Mouse (Mus musculus) frontal cortex, adult 2 months (tissue): Measurements from ENCODE around the gene Trak1. TPM values are rescaled to one million over a fixed set of nuclear protein-coding genes. Genes with fewer than 3 reads are reported as not detected.
"Not testable (repeated sequence)": the region's sequence is repeated elsewhere in the genome, so short reads cannot be mapped to it uniquely, and the experiment has no call there.

ENCODE experiments used
- DNase-seq, 2 experiments: peaks; one replicate each; pipeline ENCODE4 v3.0.0; 2022; ENCODE audit warnings: low spot score in 1 of 2; ENCODE audit errors: extremely low spot score in 1 of 2
- polyA plus RNA-seq: library from polyadenylated mRNA; depleted of rRNA; stranded (reverse); fragments of >200 nt; gene quantifications from 2 replicates; pipeline ENCODE4 v1.2.3, GENCODE M21; 2012

The Trak1 gene
- polyA plus RNA-seq, 1 experiment: 139 TPM

GRCm38 (mm10) chr9:121316621-121317405 is 19.5 kb downstream of the Trak1 start:
- DNase-seq: no peak

DNA sequence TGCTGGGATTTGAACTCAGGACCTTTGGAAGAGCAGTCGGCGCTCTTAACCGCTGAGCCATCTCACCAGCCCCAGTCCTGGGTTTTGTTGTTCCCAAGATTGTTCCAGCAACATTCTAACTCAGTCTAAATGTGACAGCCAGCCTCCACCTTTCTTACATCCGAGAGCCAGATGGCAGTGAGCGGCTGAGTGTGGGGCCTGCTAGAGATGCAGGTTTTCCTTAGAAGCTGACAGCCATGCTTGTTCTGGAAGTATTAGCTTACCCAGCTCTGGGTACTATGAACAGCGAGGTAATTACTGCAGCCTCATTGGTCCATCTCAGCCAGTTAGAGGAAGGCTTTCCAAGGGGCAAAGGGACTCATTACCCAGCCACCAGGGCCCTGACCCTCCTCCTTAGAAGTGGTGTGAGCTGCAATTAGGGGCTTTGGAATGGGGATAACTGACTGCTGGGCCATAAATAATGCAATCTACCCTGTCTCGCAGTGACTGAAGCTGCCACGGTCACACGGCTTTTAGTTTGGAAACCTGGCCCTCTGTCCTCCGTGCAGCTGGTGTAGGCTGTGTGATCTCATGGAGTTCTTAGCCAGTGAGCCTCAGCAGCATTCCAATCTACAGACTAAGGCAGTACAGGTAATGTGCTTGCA is 22.1 kb downstream of the Trak1 start:
- peak; percentile 53 to 73 for DNase-seq

GRCm38 (mm10) chr9:121320433-121320832 is 23.1 kb downstream of the Trak1 start:
- no peak for DNase-seq

DNA sequence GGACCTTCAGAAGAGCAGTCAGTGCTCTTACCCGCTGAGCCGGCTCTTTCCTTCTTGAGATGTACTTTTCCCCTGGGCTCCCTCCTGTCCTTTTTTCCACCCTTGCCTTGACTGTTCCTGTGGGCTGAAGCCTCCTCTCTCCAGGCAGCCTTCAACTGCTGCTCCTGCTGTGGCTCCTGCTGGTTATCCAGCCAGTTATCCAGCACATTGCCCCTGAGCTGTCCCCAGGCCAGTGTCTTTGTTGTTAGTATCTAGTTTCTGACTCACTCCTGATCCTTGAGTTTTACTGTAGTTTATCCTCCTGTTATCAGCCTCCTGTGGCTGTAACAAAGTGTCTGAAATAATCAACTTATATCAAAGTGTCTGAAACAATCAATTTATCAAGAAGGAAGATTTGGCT is 23.8 kb downstream of the Trak1 start:
- DNase-seq: no peak

GRCm38 (mm10) chr9:121322034-121322433 is 24.7 kb downstream of the Trak1 start:
- no peak for DNase-seq

- not testable (repeated sequence) for DNase-seq
Measured at GRCm38 (mm10) chr9:121328342-121328741, 31.0 kb downstream of the Trak1 start.

- no peak for DNase-seq
Measured at GRCm38 (mm10) chr9:121329181-121329580, 31.9 kb downstream of the Trak1 start.

DNA sequence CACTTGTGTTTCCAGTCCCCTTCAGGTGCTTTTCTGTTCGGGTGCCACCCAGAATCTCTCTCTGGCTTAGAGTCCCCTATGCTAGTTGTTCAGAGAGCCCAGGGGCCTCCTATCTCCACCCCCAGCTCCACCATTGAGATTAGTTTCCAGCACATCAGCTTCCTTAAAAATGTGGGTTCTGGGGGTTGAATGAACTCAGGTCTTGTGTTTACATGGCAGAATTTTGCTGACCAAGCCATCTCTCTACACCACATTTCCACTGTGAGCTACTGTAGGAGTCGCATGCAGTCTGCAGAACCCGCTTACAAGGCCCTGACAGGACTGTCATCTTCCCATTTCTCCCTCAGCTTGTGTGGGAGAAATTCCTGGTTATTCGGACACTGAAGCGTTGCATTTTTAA is 32.8 kb downstream of the Trak1 start:
- DNase-seq: no peak

DNA sequence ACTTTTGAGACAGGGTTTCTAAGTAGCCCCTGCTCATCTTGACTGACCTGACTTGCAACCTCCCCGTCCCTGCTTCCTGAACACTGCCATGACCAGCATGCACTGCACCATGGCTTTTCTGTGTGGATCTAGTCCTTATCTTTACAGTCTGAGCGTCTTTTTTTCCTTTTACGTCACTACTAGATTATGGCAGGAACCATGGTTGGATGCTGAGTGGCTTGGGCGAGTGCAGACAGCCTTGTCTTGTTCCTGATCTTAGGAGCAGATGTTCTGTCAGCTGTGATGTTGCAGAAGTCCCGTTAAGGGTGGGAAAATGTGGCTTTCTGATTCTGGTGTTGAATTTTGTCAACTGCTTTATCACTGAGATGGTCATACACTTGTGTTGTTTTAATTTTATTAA is 34.1 kb downstream of the Trak1 start:
- no peak for DNase-seq

- DNase-seq: peak in 1 of 2 experiments; percentile 53
Measured at GRCm38 (mm10) chr9:121331878-121332630, 34.8 kb downstream of the Trak1 start.

DNA sequence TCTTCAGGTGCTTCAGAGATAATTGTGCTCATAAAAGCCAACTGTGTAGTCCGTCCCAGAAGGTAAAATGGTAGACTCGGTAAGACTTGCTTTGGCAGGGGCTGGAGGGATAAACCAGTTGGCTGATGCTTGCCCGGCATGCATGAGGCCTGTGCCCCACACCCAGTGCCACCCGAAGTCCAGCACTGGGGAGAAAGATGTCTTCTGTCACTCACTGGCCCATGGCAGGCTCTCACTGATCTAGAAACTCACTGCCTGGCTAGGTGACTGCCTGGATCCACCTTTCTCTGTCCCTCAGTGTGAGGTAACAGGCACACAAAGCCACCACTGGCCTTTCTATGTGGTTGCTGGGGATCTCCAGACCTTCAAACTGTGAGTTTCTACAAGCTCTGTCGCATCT is 36.3 kb downstream of the Trak1 start:
- no peak for DNase-seq

GRCm38 (mm10) chr9:121334311-121334851 is 37.1 kb downstream of the Trak1 start:
- no peak for DNase-seq

DNA sequence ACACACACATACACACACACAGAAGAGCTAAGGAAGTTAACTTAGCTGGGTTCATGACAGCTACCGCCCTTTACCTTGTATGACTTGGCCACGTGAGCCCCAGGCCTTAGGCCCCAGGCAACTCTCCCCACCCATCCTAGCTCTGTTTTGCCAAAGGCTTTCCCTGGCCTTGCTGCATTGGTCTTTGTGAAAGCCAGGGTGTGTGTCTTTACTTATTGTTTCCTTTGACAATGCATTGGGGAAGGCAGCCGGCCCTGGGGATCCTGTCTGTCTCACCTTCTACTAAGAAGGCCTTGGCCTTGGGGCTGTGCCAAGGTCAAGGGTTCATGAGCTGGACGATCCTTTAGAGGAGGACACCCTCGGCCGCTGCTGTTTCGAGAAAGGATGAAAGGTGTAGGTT is 38.3 kb downstream of the Trak1 start:
- no peak for DNase-seq

DNA sequence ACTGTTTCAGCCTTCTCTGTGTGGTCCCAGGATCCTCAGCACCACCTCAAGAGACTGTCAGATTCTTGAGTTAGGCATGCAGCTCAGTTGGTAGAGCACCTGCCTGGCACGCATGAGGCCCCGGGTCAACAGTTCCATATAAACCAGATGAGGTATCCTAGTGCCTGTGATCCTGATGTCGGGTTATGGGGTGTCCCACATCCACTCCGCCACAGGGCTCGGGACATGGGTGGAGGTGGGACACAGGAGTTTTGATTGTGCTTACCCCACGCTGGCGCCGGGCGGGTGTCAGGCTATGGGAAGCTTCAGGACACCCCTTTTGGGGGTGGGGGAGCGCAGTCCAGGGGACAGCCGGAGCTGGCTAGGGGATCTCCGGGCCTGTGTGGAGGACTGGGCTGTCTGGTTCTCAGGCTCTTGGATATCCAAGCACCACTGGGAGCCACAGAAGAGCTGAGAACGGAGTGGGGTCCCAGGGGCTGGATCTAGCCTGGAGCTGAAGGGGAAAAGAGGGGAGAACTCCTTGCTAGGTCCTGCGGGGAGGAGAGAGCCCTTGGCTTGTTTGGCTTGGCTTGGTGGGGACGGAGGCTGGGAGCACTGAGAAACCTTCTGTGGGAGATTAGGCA is 39.1 kb downstream of the Trak1 start:
- DNase-seq: no peak

DNA sequence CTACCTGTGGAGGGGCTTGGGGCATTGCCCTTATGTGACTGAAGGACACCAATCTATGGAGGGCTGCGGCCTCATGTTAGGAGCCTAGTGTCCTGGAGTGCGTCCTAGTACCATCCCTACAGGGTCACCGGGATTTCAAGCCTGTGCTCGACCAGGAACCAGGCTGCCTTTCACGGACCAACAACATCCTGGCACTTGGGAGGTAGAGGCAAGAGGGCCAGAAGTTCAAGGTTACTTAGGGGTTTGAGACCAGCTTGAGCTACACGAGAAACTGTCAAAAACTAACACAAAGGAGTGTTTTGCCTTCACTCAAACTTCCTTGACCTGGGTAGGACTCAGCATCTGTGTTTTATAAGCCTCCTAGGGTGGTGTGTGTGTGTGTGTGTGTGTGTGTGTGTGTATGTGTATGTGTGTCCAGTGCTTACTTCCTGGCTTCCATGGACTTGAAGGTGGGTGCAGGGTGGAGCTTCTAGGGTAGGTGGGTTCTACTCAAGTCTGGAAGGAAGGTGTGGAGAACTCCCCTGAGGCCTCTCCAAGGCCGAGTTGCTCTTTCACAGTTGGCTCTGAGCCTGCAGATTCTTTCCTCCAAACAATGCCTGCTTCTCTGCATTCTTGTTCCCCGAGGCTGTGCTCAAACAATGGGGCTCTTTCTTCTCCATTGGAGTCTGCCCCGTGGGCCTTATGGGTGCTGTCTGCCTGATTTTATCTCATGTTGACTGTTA is 40.1 kb downstream of the Trak1 start:
- DNase-seq: no peak

DNA sequence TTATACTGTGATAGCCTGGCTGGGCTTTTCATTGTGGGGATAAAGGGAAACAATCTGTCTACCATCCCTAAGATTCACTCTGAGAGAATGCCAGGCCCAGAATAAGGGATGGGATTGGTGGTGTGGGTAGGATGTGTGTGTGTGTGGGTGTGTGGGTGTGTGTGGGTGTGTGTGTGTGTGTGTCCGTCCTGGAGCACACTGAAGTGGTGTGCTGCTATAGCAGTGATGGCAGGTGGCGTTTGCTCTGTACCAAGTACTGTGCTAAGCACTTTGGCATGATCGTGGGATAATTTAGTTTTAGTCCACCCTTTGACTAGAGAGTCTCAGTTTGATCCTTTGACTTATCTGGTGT is 40.6 kb downstream of the Trak1 start:
- DNase-seq: no peak

GRCm38 (mm10) chr9:121341832-121342231 is 44.5 kb downstream of the Trak1 start:
- DNase-seq: no peak

GRCm38 (mm10) chr9:121342510-121343110 is 45.3 kb downstream of the Trak1 start:
- no peak for DNase-seq

DNA sequence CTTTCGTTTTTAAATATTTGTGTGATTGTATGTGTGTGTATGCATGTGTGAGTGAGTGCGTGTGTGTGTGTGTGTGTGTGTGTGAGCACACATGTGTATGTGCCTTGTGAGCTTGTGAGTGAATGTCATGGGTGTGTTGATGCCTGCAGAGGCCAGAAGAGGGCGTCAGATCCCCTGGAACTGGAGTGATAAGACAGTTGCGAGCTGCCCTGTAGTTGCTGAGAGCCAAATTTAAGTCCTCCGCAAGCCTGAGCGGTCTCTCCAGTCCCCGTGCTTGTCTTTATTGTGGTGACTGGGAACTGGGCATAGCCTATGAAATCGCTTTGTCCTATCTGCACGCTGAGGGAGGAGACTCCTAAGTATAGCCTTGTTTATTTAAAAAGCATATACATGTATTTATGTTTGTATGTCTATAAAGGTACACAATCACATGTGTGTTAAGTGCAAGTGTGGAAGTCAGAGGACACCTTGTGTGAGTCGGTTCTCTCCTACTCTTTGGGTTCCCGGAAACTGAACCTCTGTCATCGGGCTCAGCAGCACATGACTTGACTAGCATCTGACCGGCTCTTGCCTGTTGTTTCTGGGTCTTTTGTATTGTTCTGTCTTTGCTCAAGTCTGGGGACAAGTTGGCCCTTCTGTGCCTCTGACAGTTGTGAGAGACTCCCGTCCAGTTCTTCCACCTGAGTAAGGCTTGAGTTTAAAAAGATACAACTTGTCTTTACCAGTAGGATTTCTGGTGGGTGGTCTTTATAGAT is 46.0 kb downstream of the Trak1 start:
- no peak for DNase-seq
